Mouse (Mus musculus): ENCODE measurements at regions not wholly inside any gene's neighbourhood (a gene's known extent, or its start where the extent isn't known, plus 50 kb on each side); places are given as distances from the start of the nearest gene placed in this dataset.

DNA sequence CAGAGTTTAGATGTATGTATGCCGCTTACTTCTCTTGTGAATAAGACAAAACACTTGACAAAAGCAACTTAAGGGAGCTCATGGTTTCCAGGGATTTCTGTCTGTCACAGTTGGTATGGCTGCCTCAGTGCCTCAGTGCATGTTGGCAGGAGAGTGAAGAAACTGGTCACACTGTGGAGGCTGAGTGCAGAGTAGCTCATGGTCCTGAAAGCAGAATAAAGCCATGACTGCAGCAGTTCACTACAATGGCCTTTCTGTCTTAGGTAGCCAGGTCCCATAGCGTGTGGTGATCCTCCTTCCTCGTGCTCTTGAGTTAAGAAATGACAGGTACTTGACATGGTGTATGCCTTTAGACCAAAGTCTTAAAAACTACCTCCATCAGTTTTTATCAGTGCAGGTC, 178.0 kb upstream of the Marcks start:
- TF ChIP-seq GATA1 (IDR thresholded peaks at IDR 0.05; ENCODE audit: borderline replicate concordance, low read length) (no peak), CTCF (IDR thresholded peaks at IDR 0.05; ENCODE audit: low read depth, low read length) (no peak), TAL1 (conservative IDR thresholded peaks at IDR 0.05; ENCODE audit: low read depth, low read length) (no peak), GATA2 (IDR thresholded peaks at IDR 0.05; ENCODE audit: borderline replicate concordance, low read depth, low read length) (no peak)

Measured in G1E (cell line).